Mouse (Mus musculus) olfactory bulb, adult 2 months (tissue): Measurements from ENCODE around the gene A430078G23Rik.

Experiments used
- CTCF ChIP-seq: fragments of 200-500 bp; IDR thresholded peaks from 2 replicates; pipeline ENCODE4 v1.5.1; 2012; ENCODE audit warnings: low read depth, mild to moderate bottlenecking, low read length, moderate library complexity; ENCODE audit not compliant: insufficient read depth
- POLR2A ChIP-seq: fragments of 200-500 bp; IDR thresholded peaks from 2 replicates; pipeline ENCODE4 v1.6.1; 2012; ENCODE audit warnings: mild to moderate bottlenecking, low read depth, low read length, moderate library complexity; ENCODE audit not compliant: insufficient read depth

DNA sequence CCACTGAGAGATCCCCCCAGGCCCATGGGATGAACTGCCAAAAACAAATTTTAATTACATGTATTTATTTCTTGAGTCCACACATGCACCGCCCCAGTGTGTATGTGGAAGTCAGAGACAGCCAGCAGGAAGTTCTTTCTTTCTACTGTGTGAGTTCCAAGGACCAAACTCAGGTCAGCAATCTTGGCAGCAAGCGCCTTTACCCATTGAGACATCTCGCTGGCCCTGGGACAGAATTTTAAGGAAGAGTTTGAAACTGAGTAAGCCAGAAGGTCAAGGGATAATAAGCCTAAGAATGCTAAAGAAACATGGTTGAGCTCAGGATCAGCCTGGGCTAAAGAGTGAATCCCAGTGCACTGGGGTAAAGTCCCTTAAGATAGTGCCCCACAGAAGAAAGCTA lies 44.4 kb downstream of the A430078G23Rik start:
- TF ChIP-seq POLR2A, result no peak
- no peak for TF ChIP-seq CTCF
